Comparison of ENCODE assay signal across 7 mouse cellular contexts in genomic region chr7:19464367-19465307, GRCm38 (mm10). TPM values are rescaled to one million over a fixed set of nuclear protein-coding genes. Genes with fewer than 3 reads are reported as not detected.
DNase-seq lines count a peak whose midpoint lies in the region; ATAC-seq and TF ChIP-seq lines count a peak whose summit lies in the region.

No protein-coding gene starts in this region.

- TF ChIP-seq CTCF in liver, adult 2 months (IDR thresholded peaks at IDR 0.05; ENCODE audit: low read depth, low read length): no peak
- TF ChIP-seq CTCF in intestine, postnatal 0 days (IDR thresholded peaks at IDR 0.05; ENCODE audit: low read depth): no peak

- H3K4me1 ChIP-seq in liver, adult 2 months (ENCODE audit: control insufficient read depth, insufficient read depth, low read length): 0 out of 2 replicates have a peak, but pooled peaks cover 2% of the 10 kb centered on the region
- peaks cover 11% of the 10 kb centered on the region for H3K4me1 ChIP-seq in embryonic facial prominence, embryonic 14.5 days (ENCODE audit: control insufficient read depth, insufficient read depth, low read length)
- H3K4me1 ChIP-seq in intestine, postnatal 0 days (replicated peaks; ENCODE audit: control insufficient read depth, insufficient read depth, low read length): no peaks in the 10 kb centered on the region
- peaks cover 7% of the 10 kb centered on the region for H3K4me1 ChIP-seq in midbrain, embryonic 15.5 days

- no peak for DNase-seq in liver, adult 2 months (ENCODE audit: extremely low read depth, low read depth, low spot score)
- DNase-seq in liver: no peak
- peak; percentile 76 for DNase-seq in embryonic facial prominence, embryonic 14.5 days (ENCODE audit: low spot score)
- no peak for DNase-seq in thymus, postnatal 10 days (ENCODE audit: low spot score in 2 of 2)
- no peak for DNase-seq in right cerebral cortex, postnatal 10 days (ENCODE audit: low spot score in 2 of 2)

- H3K4me2 ChIP-seq in embryonic facial prominence, embryonic 14.5 days (ENCODE audit: low read depth, low read length): peak overlapping the region; percentile 45
- peak overlapping the region; percentile 38 for H3K4me2 ChIP-seq in intestine, postnatal 0 days (replicated peaks; ENCODE audit: low read depth)
- H3K4me2 ChIP-seq in midbrain, embryonic 15.5 days: peak overlapping the region; percentile 15; the same call in 1 of the 2 replicates

- no peaks in the 10 kb centered on the region for H3K36me3 ChIP-seq in liver, adult 2 months (ENCODE audit: control insufficient read depth, insufficient read depth, low read length)
- no peaks in the 10 kb centered on the region for H3K36me3 ChIP-seq in embryonic facial prominence, embryonic 14.5 days (ENCODE audit: control insufficient read depth, insufficient read depth, low read length)
- H3K36me3 ChIP-seq in intestine, postnatal 0 days (ENCODE audit: control insufficient read depth, insufficient read depth): no peaks in the 10 kb centered on the region
- no peaks in the 10 kb centered on the region for H3K36me3 ChIP-seq in midbrain, embryonic 15.5 days (replicated peaks)

- peak overlapping the region; percentile 15 for H3K9ac ChIP-seq in liver, adult 2 months (ENCODE audit: low read depth, low read length)
- H3K9ac ChIP-seq in embryonic facial prominence, embryonic 14.5 days (ENCODE audit: low read depth, low read length): peak overlapping the region; percentile 49; the same call in 1 of the 2 replicates
- H3K9ac ChIP-seq in intestine, postnatal 0 days (ENCODE audit: low read depth, low read length): no peak overlapping the region
- H3K9ac ChIP-seq in midbrain, embryonic 15.5 days: no peak overlapping the region

- peak overlapping the region; percentile 70 for H3K4me3 ChIP-seq in liver, adult 2 months (ENCODE audit: insufficient read depth, low read depth, low read length)
- H3K4me3 ChIP-seq in embryonic facial prominence, embryonic 14.5 days (ENCODE audit: low read depth, low read length): peak overlapping the region; percentile 7; the same call in 1 of the 2 replicates
- no peak overlapping the region for H3K4me3 ChIP-seq in intestine, postnatal 0 days (ENCODE audit: low read depth, low read length)
- H3K4me3 ChIP-seq in midbrain, embryonic 15.5 days: no peak overlapping the region

- H3K79me2 ChIP-seq in liver, adult 2 months (ENCODE audit: control insufficient read depth, insufficient read depth, low read length): no peaks in the 10 kb centered on the region

- WGBS in liver, adult 2 months: 31% methylated on average over 22 of the region's 22 CpGs
- WGBS in embryonic facial prominence, embryonic 14.5 days: 5% methylated on average over 22 of the region's 22 CpGs
- 20% methylated on average over 22 of the region's 22 CpGs for WGBS in intestine, postnatal 0 days
- 9% methylated on average over 22 of the region's 22 CpGs for WGBS in midbrain, embryonic 15.5 days

- H3K9me3 ChIP-seq in embryonic facial prominence, embryonic 14.5 days (ENCODE audit: control insufficient read depth, low read length): no peaks in the 10 kb centered on the region
- no peaks in the 10 kb centered on the region for H3K9me3 ChIP-seq in intestine, postnatal 0 days (ENCODE audit: control insufficient read depth)
- no peaks in the 10 kb centered on the region for H3K9me3 ChIP-seq in midbrain, embryonic 15.5 days

- peaks cover 3% of the 10 kb centered on the region; the same call in 1 of the 2 replicates for H3K27me3 ChIP-seq in liver, adult 2 months (ENCODE audit: control insufficient read depth, insufficient read depth, low read length)
- H3K27me3 ChIP-seq in embryonic facial prominence, embryonic 14.5 days (replicated peaks; ENCODE audit: control insufficient read depth, insufficient read depth, low read length): peaks cover 8% of the 10 kb centered on the region
- peaks cover 24% of the 10 kb centered on the region for H3K27me3 ChIP-seq in intestine, postnatal 0 days (replicated peaks; ENCODE audit: control insufficient read depth, insufficient read depth, low read length)
- H3K27me3 ChIP-seq in midbrain, embryonic 15.5 days (replicated peaks): peaks cover 40% of the 10 kb centered on the region

- TF ChIP-seq POLR2A in liver, adult 2 months (IDR thresholded peaks at IDR 0.05; ENCODE audit: extremely low read depth, insufficient read depth, low read length): no peak

- peak overlapping the region; percentile 53 for H3K27ac ChIP-seq in liver, adult 2 months (replicated peaks; ENCODE audit: insufficient read depth, low read depth, low read length)
- H3K27ac ChIP-seq in embryonic facial prominence, embryonic 14.5 days (replicated peaks; ENCODE audit: low read depth, low read length): peak overlapping the region; percentile 30
- H3K27ac ChIP-seq in intestine, postnatal 0 days (ENCODE audit: low read depth, low read length): no peak overlapping the region
- H3K27ac ChIP-seq in midbrain, embryonic 15.5 days: no peak overlapping the region

- ATAC-seq in embryonic facial prominence, embryonic 14.5 days (ENCODE audit: low read depth): peak; percentile 56; the same call in 1 of the 2 replicates
- no peak for ATAC-seq in intestine, postnatal 0 days
- ATAC-seq in midbrain, embryonic 15.5 days (replicated peaks): no peak

RNA-seq across cellular contexts. Expression of gene Exoc3l2, which starts 1.5 kb away (rescaled TPM):
- 2.1 and 2.2 TPM in 2 replicates for total RNA-seq in liver, adult 2 months (2014; rRNA removed)
- 5.1 and 5.8 TPM in 2 replicates for polyA plus RNA-seq in liver, adult 2 months (2012; rRNA removed)
- 1.4 and 1.7 TPM in 2 replicates for polyA plus RNA-seq in embryonic facial prominence, embryonic 14.5 days (2014; fragmentation: Nextera tagmentation; extraction: Ambion mirVana)
- polyA plus RNA-seq in intestine, postnatal 0 days (2015; fragmentation: Nextera tagmentation; extraction: Ambion mirVana): 1.1 and 1.9 TPM in 2 replicates
- polyA plus RNA-seq in midbrain, embryonic 15.5 days (2015; fragmentation: Nextera tagmentation; extraction: Ambion mirVana): 0.17 and 0.57 TPM in 2 replicates

RNA-seq across cellular contexts. Expression of gene Mark4, which starts 6.0 kb away (rescaled TPM):
- 1.8 and 2.8 TPM in 2 replicates for total RNA-seq in liver, adult 2 months (2014; rRNA removed)
- 4.9 and 6.4 TPM in 2 replicates for polyA plus RNA-seq in liver, adult 2 months (2012; rRNA removed)
- polyA plus RNA-seq in embryonic facial prominence, embryonic 14.5 days (2014; fragmentation: Nextera tagmentation; extraction: Ambion mirVana): 10.5 and 10.9 TPM in 2 replicates
- 4.2 and 4.7 TPM in 2 replicates for polyA plus RNA-seq in intestine, postnatal 0 days (2015; fragmentation: Nextera tagmentation; extraction: Ambion mirVana)
- polyA plus RNA-seq in midbrain, embryonic 15.5 days (2015; fragmentation: Nextera tagmentation; extraction: Ambion mirVana): 20.4 and 20.6 TPM in 2 replicates

RNA-seq across cellular contexts. Expression of gene Bloc1s3, which starts 43.5 kb away (rescaled TPM):
- total RNA-seq in liver, adult 2 months (2014; rRNA removed): 2.8 and 3.9 TPM in 2 replicates
- polyA plus RNA-seq in liver, adult 2 months (2012; rRNA removed): 6.2 and 7.3 TPM in 2 replicates
- 0.74 and 0.93 TPM in 2 replicates for polyA plus RNA-seq in embryonic facial prominence, embryonic 14.5 days (2014; fragmentation: Nextera tagmentation; extraction: Ambion mirVana)
- 3.4 TPM in 2 replicates for polyA plus RNA-seq in intestine, postnatal 0 days (2015; fragmentation: Nextera tagmentation; extraction: Ambion mirVana)
- 4.8 and 5.0 TPM in 2 replicates for polyA plus RNA-seq in midbrain, embryonic 15.5 days (2015; fragmentation: Nextera tagmentation; extraction: Ambion mirVana)

RNA-seq across cellular contexts. Expression of gene Trappc6a, which starts 43.6 kb away (rescaled TPM):
- total RNA-seq in liver, adult 2 months (2014; rRNA removed): 19.9 and 25.5 TPM in 2 replicates
- 58.0 and 58.2 TPM in 2 replicates for polyA plus RNA-seq in liver, adult 2 months (2012; rRNA removed)
- 61.8 and 67.3 TPM in 2 replicates for polyA plus RNA-seq in embryonic facial prominence, embryonic 14.5 days (2014; fragmentation: Nextera tagmentation; extraction: Ambion mirVana)
- 108 and 118 TPM in 2 replicates for polyA plus RNA-seq in intestine, postnatal 0 days (2015; fragmentation: Nextera tagmentation; extraction: Ambion mirVana)
- 38.3 and 39.1 TPM in 2 replicates for polyA plus RNA-seq in midbrain, embryonic 15.5 days (2015; fragmentation: Nextera tagmentation; extraction: Ambion mirVana)

RNA-seq across cellular contexts. Expression of gene Nkpd1, which starts 53.0 kb away (rescaled TPM):
- not detected in 2 replicates for total RNA-seq in liver, adult 2 months (2014; rRNA removed)
- not detected in 2 replicates for polyA plus RNA-seq in liver, adult 2 months (2012; rRNA removed)
- polyA plus RNA-seq in embryonic facial prominence, embryonic 14.5 days (2014; fragmentation: Nextera tagmentation; extraction: Ambion mirVana): 0.14 and 0.42 TPM in 2 replicates
- polyA plus RNA-seq in intestine, postnatal 0 days (2015; fragmentation: Nextera tagmentation; extraction: Ambion mirVana): not detected in 2 replicates
- polyA plus RNA-seq in midbrain, embryonic 15.5 days (2015; fragmentation: Nextera tagmentation; extraction: Ambion mirVana): 0.74 and 0.95 TPM in 2 replicates

Comparison
In these comparisons a context has a peak if more than half of its experiments do, and no peak if none do; other contexts are left out.
1. H3K27ac ChIP-seq: peak in liver, adult 2 months (single experiment) and embryonic facial prominence, embryonic 14.5 days (single experiment); none in intestine, postnatal 0 days (single experiment) and midbrain, embryonic 15.5 days (single experiment).
2. H3K4me3 ChIP-seq: peak in liver, adult 2 months (single experiment) and embryonic facial prominence, embryonic 14.5 days (single experiment); none in intestine, postnatal 0 days (single experiment) and midbrain, embryonic 15.5 days (single experiment).
3. H3K9ac ChIP-seq: peak in liver, adult 2 months (single experiment) and embryonic facial prominence, embryonic 14.5 days (single experiment); none in intestine, postnatal 0 days (single experiment) and midbrain, embryonic 15.5 days (single experiment).
4. Peak in every context shown above with its lines, with median percentiles within 50 percentile points of each other: H3K4me2 ChIP-seq.